Comparison of ENCODE assay signal across 2 mouse cellular contexts in the genomic region with DNA sequence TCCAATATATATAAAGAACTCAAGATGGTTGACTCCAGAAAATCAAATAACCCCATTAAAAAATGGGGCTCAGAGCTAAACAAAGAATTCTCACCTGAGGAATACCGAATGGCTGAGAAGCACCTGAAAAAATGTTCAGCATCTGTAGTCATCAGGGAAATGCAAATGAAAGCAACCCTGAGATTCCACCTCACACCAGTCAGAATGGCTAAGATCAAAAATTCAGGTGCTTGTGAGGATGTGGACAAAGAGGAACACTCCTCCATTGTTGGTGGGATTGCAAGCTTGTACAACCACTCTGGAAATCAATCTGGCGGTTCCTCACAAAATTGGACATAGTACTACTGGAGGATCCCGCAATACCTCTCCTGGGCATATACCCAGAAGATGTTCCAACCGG.
DNase-seq lines count a peak whose midpoint lies in the region.

No protein-coding gene starts in this region.

- DNase-seq in Muller cell, postnatal 12 days (ENCODE audit: inconsistent ontology term), result peak; percentile 96
- DNase-seq in R1 (ENCODE audit: low read depth, low spot score), result peak; percentile 14
